In genomic region chr17:12688427-12689110, GRCm38 (mm10) we compare ENCODE assay signal across 10 mouse cellular contexts. TPM values are rescaled to one million over a fixed set of nuclear protein-coding genes. Genes with fewer than 3 reads are reported as not detected.
DNase-seq lines count a peak whose midpoint lies in the region; ATAC-seq and TF ChIP-seq lines count a peak whose summit lies in the region.
"Had no signal": no experiment of that assay in that cellular context is flagged by ENCODE, and none has a peak within 500 bp of the region (broad histone marks: within the 10 kb centered on the region; RNA-seq: fewer than 3 reads in every experiment).

No protein-coding gene starts in this region.

- peak; percentile 61 to 79 for DNase-seq in adrenal gland, adult (ENCODE audit: inconsistent age in 2 of 2, low spot score in 1 of 2)
- DNase-seq in adrenal gland, postnatal 4 days (ENCODE audit: low spot score in 2 of 2): no peak
- peak; percentile 42 for DNase-seq in right cerebral cortex, postnatal 4 days
- no peak for DNase-seq in right cerebral cortex, postnatal 14 days
- peak; percentile 64 for DNase-seq in heart, postnatal 0 days (ENCODE audit: low spot score)
- peak; percentile 52 to 76 for DNase-seq in lung, postnatal 4 days
- DNase-seq in spleen, postnatal 14 days (ENCODE audit: low spot score in 2 of 2): no peak

- 28% methylated on average over 20 of the region's 20 CpGs for WGBS in heart, postnatal 0 days

- no peaks in the 10 kb centered on the region for H3K9me3 ChIP-seq in heart, postnatal 0 days (replicated peaks; ENCODE audit: control insufficient read depth, low read length)
- H3K9me3 ChIP-seq: midbrain, embryonic 12.5 days had no signal

- peak overlapping the region; percentile 72 for H3K27ac ChIP-seq in heart, postnatal 0 days (ENCODE audit: low read depth)
- H3K27ac ChIP-seq: midbrain, embryonic 12.5 days had no signal

- peak; percentile 74 for ATAC-seq in heart, postnatal 0 days (ENCODE audit: insufficient read depth, low read depth)
- ATAC-seq in megakaryocyte, adult 5-6 weeks (ENCODE audit: poor library complexity, severe bottlenecking): no peak

- H3K27me3 ChIP-seq in heart, postnatal 0 days (ENCODE audit: control insufficient read depth, insufficient read depth, low read length): no peaks in the 10 kb centered on the region
- H3K27me3 ChIP-seq: midbrain, embryonic 12.5 days had no signal

- 0 out of 2 replicates have a peak overlapping the region, but pooled peaks have one; percentile 5 for H3K4me2 ChIP-seq in heart, postnatal 0 days (ENCODE audit: low read depth, low read length)
- H3K4me2 ChIP-seq: midbrain, embryonic 12.5 days had no signal

- no peak overlapping the region for H3K4me3 ChIP-seq in heart, postnatal 0 days (ENCODE audit: low read depth, low read length)
- H3K4me3 ChIP-seq: midbrain, embryonic 12.5 days had no signal

- TF ChIP-seq CTCF in heart, postnatal 0 days (IDR thresholded peaks at IDR 0.05; ENCODE audit: low read depth): no peak

- no peak overlapping the region for H3K9ac ChIP-seq in heart, postnatal 0 days (replicated peaks; ENCODE audit: low read depth, low read length)
- H3K9ac ChIP-seq: midbrain, embryonic 12.5 days had no signal

- peaks cover 100% of the 10 kb centered on the region for H3K36me3 ChIP-seq in heart, postnatal 0 days (replicated peaks; ENCODE audit: control insufficient read depth, insufficient read depth, low read length)

- H3K4me1 ChIP-seq in heart, postnatal 0 days (ENCODE audit: control insufficient read depth, insufficient read depth): 0 out of 2 replicates have a peak, but pooled peaks cover 15% of the 10 kb centered on the region
- H3K4me1 ChIP-seq: midbrain, embryonic 12.5 days had no signal

- TF ChIP-seq EP300 in heart, postnatal 0 days (IDR thresholded peaks at IDR 0.05; ENCODE audit: low read depth): 0 out of 2 replicates have a peak, but pooled peaks have one; percentile 28

RNA-seq across cellular contexts. Expression of gene Slc22a1, which starts 12.9 kb away (rescaled TPM):
- total RNA-seq in adrenal gland, postnatal 4 days (2021): 10 to 100 TPM in 1 of 2 experiments, 1 to 10 TPM in 1; 4.5 to 17.4 TPM
- total RNA-seq in heart, postnatal 0 days (2014; rRNA removed; ENCODE audit: low replicate concordance): not detected in 2 replicates
- polyA plus RNA-seq in heart, postnatal 0 days (2015; fragmentation: Nextera tagmentation; extraction: Ambion mirVana): 33.5 and 42.8 TPM in 2 replicates
- not detected in 2 replicates for total RNA-seq in megakaryocyte, adult 5-6 weeks (2015)
- total RNA-seq in megakaryocyte, adult 5-6 weeks (2017): not detected in 2 replicates
- total RNA-seq: hematopoietic stem cell, adult 5-6 weeks had no signal
- polyA plus RNA-seq: midbrain, embryonic 12.5 days had no signal

Comparison
In these comparisons a context has a peak if more than half of its experiments do, and no peak if none do; other contexts are left out.
1. DNase-seq: peak in adrenal gland, adult (2 of 2), right cerebral cortex, postnatal 4 days (single experiment), heart, postnatal 0 days (single experiment) and lung, postnatal 4 days (2 of 2); none in adrenal gland, postnatal 4 days (0 of 2), right cerebral cortex, postnatal 14 days (single experiment) and spleen, postnatal 14 days (0 of 2).